8 mouse cellular contexts compared by ENCODE assay signal in the genomic region with DNA sequence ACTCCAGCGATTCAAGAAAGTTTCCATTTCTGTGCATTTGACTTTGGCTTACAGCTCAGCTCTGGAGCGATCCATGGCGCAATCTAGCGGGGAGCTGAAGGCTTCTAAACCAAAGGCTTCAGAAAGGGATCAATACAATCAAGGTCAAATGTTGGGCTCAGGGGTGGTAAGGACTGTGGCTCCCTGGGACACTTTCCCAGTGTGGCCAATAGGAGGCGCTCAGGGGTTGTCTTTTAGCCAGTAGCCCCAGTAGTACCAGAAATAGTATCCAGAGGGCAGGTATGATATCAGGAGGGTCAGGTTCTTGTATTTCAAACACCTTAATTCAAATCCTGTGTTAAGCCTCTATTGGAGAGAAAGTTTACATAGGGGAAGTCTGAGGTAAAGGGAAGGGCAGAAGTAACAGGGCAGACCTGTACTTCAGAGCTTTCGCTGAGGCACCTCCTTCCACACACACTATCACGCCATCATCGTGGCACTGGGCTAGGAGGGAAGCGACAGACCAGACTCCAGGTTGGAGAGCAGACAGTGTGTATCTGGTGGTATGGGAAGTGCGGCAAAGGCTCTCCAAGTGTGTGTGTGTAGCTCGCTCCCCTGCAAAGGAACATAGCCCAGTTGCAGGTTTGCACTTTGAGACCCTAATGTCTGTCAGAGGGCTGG. TPM values are rescaled to one million over a fixed set of nuclear protein-coding genes. Genes with fewer than 3 reads are reported as not detected.
A peak's percentile ranks its signal among the peaks of the same experiment; 100 is the strongest.
DNase-seq lines count a peak whose midpoint lies in the region; ATAC-seq and TF ChIP-seq lines count a peak whose summit lies in the region.

No protein-coding gene starts in this region.

- H3K9me3 ChIP-seq in liver, postnatal 0 days (ENCODE audit: low read length), result no peaks in the 10 kb centered on the region
- no peaks in the 10 kb centered on the region for H3K9me3 ChIP-seq in stomach, embryonic 15.5 days

- DNase-seq in gastrocnemius, adult 18-20 months (ENCODE audit: low spot score), result peak; percentile 53
- DNase-seq in gastrocnemius, postnatal 25 days, result no peak
- DNase-seq in 416B (ENCODE audit: low read depth) (peak; percentile 45), ZHBTc4 (ENCODE audit: low read depth, low spot score) (peak; percentile 81)
- peak; percentile 56 to 73 for DNase-seq in heart, postnatal 14 days
- DNase-seq in liver, postnatal 0 days, result peak; percentile 75
- no peak for DNase-seq in right cerebral cortex, postnatal 10 days (ENCODE audit: low spot score in 2 of 2)

- no peak overlapping the region for H3K27ac ChIP-seq in liver, postnatal 0 days (ENCODE audit: low read depth)
- no peak overlapping the region for H3K27ac ChIP-seq in stomach, embryonic 15.5 days

- H3K4me3 ChIP-seq in liver, postnatal 0 days (ENCODE audit: low read depth, low read length), result no peak overlapping the region
- H3K4me3 ChIP-seq in stomach, embryonic 15.5 days (replicated peaks), result no peak overlapping the region

- intact Hi-C loops in heart, postnatal 14 days (cut with DNase I), result loop anchor here (1.0 kb wide), 1 partner anchor 141 kb away; no protein-coding TSS in a partner anchor

- ATAC-seq in liver, postnatal 0 days, result peak; percentile 86
- ATAC-seq in stomach, embryonic 15.5 days (ENCODE audit: insufficient read depth, low FRiP score, low read depth), result peak; percentile 79

- H3K4me2 ChIP-seq in liver, postnatal 0 days (ENCODE audit: low read depth, low read length), result no peak overlapping the region
- H3K4me2 ChIP-seq in stomach, embryonic 15.5 days, result no peak overlapping the region

- H3K27me3 ChIP-seq in liver, postnatal 0 days (ENCODE audit: insufficient read depth, low read length), result no peaks in the 10 kb centered on the region
- H3K27me3 ChIP-seq in stomach, embryonic 15.5 days (replicated peaks), result no peaks in the 10 kb centered on the region

- 66% methylated on average over 11 of the region's 11 CpGs for WGBS in liver, postnatal 0 days (ENCODE audit: insufficient replicate concordance)
- 57% methylated on average over 11 of the region's 11 CpGs for WGBS in stomach, embryonic 15.5 days

- peaks cover 5% of the 10 kb centered on the region for H3K4me1 ChIP-seq in liver, postnatal 0 days (ENCODE audit: insufficient read depth)
- no peaks in the 10 kb centered on the region for H3K4me1 ChIP-seq in stomach, embryonic 15.5 days

- TF ChIP-seq EP300 in liver, postnatal 0 days (IDR thresholded peaks at IDR 0.05; ENCODE audit: low read depth), result peak; percentile 16; the same call in 1 of the 2 replicates

- no peak overlapping the region for H3K9ac ChIP-seq in liver, postnatal 0 days (replicated peaks)
- H3K9ac ChIP-seq in stomach, embryonic 15.5 days, result no peak overlapping the region

- peak; percentile 78 for TF ChIP-seq CTCF in liver, postnatal 0 days (IDR thresholded peaks at IDR 0.05; ENCODE audit: low read depth)

- H3K36me3 ChIP-seq in liver, postnatal 0 days (replicated peaks; ENCODE audit: insufficient read depth, low read length), result no peaks in the 10 kb centered on the region
- H3K36me3 ChIP-seq in stomach, embryonic 15.5 days, result no peaks in the 10 kb centered on the region

RNA-seq across cellular contexts. Expression of gene Btbd16, which starts 0.6 kb away (rescaled TPM):
- not detected for total RNA-seq in gastrocnemius, adult 18-20 months (2021)
- total RNA-seq in gastrocnemius, postnatal 25 days (2021), result under 1 TPM in 1 of 2 experiments, not detected in 1; 0.24 TPM
- under 1 TPM in 1 of 2 experiments, not detected in 1; 0.12 TPM for total RNA-seq in heart, postnatal 14 days (2021)
- 0.38 and 0.52 TPM in 2 replicates for polyA plus RNA-seq in liver, postnatal 0 days (2015; fragmentation: Nextera tagmentation; extraction: Ambion mirVana)
- 0.15 and 0.18 TPM in 2 replicates for polyA plus RNA-seq in stomach, embryonic 15.5 days (2015; fragmentation: Nextera tagmentation; extraction: Ambion mirVana)

Comparison
In these comparisons a context has a peak if more than half of its experiments do, and no peak if none do; other contexts are left out.
1. DNase-seq: peak in gastrocnemius, adult 18-20 months (single experiment), 416B (single experiment), ZHBTc4 (single experiment), heart, postnatal 14 days (2 of 2) and liver, postnatal 0 days (single experiment); none in gastrocnemius, postnatal 25 days (single experiment) and right cerebral cortex, postnatal 10 days (0 of 2).